Mouse (Mus musculus) 3134 (cell line): Measurements from ENCODE around the gene Runx2.

ENCODE experiments used
- DNase-seq: peaks from one replicate; pipeline ENCODE4 v3.0.0-alpha.2; 2011; ENCODE audit warnings: low spot score; ENCODE audit not compliant: insufficient read length; ENCODE audit errors: extremely low read depth

Gene Runx2

GRCm38 (mm10) chr17:44814508-44815175, at the start of gene Runx2:
TSS of gene Runx2 (minus strand) at chr17:44814797.
- peak; percentile 72 for DNase-seq

DNA sequence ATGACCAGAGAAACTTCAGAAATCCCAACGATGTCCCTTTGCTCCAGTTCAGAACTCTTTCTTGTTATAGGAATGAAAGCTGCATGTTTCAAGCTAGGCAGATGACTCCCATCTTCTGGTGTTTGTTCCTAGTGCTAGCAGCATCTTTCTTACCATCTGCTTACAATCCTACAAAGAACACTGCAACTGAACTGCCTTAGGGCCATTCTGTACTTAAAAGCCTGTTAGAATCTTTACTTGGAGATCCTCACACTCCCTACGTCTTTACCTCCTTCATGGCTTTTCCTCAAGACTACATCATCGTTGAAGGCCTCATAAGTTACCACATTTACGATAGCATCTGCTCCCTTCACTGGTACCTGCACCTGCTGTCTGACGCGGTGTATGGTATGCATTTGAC, 48.6 kb upstream of the Runx2 start:
- DNase-seq, result no peak

- DNase-seq, result no peak
Measured at GRCm38 (mm10) chr17:44842184-44842583, 27.6 kb upstream of the Runx2 start.

DNA sequence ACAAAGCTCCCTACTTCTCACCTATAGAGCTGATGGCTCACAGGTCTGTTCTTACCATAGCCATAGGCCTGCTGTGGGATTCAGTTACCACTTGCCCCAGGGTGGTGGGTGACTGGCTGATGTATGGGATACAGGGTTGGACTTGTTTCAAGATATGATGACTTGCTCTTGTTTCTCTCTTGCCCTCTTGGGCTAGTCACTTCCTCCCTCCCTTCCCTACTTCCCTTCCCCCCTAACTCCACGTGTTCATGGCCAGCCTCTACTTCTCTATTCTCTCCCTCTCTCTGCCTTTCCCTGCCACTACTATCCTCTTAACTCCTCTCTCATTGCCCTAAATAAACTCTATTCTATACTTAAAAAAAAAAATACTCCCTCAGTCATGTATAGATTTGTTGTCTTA, 16.6 kb upstream of the Runx2 start:
- DNase-seq, result no peak

DNA sequence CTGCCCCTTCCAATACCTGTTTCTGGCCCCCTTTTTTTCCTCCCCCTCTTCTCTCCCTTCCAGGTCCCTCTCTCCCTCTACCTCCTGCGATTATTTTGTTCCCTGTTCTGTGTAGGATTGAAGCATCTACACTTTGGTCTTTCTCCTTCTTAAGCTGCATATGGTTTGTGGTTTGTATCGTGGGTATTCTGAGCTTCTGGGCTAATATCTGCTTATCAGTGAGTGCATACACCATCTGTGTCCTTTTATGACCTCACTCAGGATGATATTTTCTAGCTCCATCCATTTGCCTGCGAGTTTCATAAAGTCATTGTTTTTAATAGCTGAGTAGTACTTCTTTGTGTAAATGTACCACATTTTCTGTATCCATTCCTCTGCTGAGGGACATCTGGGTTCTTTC, 15.0 kb upstream of the Runx2 start:
- no peak for DNase-seq

DNA sequence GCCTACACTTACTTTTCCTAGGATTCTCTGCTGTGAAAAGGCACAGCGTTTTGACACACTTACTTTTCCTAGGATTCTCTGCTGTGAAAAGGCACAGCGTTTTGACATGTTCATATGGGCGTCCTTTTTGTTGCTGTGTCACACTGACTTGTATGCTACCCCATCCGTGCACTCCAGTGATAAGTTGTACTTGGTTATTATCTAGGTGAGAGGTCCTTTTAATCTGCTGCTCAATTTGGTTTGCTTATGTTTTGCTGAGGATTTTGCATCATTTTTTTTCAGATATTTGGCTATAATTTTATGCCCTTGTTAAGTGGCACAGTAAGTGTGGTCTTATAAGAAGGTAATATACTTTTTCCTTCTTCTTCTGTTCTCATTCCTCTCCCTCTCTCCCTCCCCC, 13.4 kb upstream of the Runx2 start:
- DNase-seq, result no peak

DNA sequence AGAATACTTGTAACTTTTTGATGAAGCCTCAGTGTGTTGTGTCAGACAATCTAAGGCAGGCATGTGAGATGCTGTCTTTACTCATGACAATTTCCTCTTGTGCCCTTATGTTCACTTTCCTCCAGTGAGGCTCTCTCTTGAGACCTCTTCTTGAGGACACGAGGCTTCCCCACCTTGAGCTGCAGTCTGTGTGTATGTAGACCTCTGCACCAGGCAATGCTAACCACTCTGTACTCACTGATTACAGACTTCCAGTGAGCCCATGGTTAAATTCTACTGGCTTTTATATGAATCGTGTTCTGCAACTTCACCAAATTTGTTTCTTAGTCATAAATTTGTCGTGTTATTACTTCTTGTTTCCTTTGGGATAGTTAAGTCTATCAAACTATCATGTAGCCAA, 12.5 kb upstream of the Runx2 start:
- DNase-seq, result no peak

DNA sequence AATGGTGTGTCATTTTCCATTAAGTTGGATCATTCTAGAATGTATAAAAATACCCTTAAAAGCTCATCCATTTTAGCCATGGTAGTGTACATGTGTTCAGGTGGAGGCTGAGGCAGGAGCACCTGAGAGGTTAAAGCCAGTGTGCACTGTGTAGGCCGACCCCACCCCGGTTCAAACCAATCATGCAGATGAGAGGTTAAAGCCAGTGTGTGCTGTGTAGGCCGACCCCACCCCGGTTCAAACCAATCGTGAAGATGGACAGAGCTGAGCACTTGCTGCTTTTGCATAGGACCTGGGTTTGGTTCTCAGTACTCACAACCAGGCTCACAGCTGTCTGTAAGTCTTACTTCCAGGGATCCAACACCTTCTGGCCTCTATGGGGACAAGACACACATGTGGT, 7.3 kb upstream of the Runx2 start:
- DNase-seq, result no peak

DNA sequence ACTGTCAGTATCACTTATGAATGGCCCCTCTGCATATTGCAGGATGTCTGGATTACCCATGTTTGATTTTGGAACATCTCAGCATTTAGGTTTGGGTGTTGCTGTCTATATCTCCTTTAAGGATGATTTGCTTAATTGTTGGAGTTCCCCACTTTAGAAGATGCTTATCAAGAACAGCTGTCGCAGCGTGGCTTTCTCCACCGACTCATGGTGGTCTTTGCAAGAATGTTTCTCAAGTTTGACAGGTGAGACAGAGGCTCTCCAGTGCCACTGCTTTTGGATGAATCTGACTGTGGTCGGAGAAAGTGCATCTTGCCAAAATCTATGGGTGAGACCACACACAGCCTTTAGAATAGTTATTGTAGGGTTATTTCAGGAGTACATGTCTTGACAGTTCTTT, 5.2 kb upstream of the Runx2 start:
- DNase-seq, result no peak

DNA sequence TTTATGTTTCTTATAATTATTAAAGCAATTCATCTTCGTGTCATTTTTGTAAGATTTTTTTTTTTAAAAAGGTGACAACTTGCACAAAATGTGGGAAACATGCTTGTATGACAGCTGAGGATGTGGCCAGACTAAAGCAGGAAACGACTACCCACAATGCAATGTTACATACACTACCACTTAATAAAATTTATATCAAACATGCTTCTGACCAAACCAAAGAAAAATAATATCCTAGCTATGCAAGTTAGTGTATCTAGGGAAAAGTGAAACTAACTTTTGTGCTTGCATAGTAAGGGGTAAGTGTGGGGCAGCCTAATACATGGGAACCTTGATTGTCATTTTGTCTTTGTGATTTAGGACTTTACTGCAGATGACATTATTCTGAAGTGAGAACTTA, 4.2 kb upstream of the Runx2 start:
- DNase-seq, result no peak

DNA sequence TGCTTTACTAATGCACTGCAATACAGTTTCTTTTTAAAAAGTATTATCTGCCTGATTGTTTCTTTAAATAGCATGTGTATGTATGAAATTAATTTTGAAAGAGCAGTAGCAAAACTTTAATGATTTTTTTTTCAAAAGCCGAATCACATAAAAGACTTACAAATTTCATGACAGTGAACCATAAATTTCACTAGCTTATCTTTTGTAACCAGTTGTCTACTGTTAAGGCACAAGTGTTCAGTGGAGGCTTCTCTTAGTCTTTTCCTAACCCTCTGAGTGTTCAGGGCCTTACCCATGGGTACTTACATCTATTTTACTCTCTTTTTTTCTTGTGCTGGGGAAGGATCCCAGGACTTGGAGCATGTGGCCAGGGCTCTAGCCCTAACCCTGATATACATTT, 7.6 kb downstream of the Runx2 start:
- no peak for DNase-seq

DNA sequence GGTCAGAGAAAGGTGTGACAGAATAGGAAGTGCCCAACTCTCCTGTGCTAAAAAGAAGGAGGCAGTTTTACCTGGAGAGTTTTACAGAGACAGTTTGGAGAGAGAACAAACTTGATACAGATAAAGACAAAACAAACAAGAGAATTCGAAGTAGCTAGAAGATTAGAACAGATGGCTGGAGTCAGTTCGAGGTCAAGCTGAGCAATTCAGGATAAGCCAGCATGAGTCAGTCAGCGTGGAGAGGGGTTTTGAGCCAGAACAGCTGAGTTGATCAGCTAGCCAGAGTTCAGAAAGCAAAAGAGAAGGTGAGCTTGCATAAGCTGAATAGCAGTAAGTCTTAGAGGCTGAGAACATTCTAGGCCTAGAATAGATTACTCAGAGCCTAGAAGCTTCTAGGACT, 17.3 kb downstream of the Runx2 start:
- DNase-seq, result no peak

- no peak for DNase-seq
Measured at GRCm38 (mm10) chr17:44792218-44792917, 22.2 kb downstream of the Runx2 start.

DNA sequence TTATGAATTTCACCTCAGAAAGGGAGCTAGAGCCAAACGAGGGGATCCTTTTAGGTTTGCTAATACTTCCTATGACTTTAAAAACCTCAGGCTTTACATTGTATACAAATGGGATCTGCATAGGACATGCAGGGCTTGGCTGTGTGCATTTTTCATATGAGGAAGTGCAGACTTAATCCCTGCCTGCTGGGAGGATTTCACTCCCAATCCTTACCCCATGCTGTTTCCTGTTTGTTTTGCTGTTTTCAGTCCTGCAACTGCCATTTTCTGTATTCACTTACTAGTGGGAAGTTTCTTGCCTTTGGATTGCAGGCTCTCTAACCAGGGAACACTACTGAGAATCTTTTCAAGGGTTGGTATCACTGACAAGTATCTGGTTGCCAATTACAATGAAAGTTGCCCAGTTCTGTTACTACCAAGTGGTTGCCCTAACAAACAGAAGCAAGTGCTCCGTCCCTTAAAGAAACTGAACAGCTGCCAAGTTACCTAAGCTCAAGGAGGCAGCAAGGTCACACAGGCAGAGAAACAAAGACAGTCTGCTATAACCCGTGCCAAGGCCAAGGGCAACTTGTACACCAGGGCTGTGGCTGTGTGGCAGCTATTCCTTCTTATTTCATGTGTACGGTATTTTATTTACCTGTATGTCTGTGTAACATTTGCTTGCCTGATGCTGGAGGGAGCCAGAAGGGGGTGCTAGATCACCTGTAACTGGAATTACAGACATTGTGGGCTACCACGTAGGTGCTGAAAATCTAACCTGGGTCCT, 25.4 kb downstream of the Runx2 start:
- no peak for DNase-seq

DNA sequence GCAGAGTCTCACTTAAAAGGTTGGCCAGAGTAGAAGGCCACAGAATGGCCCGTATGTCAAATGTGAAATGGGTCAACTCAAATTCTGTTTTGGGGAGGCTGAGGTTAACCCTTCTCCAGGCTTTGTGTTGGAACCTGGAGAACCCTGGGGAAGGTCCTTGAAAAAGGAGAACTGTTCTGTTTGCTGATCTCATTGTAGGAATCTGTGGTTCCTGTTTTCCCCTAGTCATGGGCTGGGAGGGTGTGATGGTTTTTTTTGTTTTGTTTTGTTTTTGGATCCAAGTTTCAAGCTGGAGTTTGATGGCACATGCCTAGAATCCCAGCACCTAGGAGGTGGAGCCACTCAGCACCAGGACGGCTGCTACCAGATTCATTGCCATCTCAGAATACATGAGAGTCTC, 31.5 kb downstream of the Runx2 start:
- no peak for DNase-seq

GRCm38 (mm10) chr17:44782366-44782765, 32.2 kb downstream of the Runx2 start:
- DNase-seq, result no peak

DNA sequence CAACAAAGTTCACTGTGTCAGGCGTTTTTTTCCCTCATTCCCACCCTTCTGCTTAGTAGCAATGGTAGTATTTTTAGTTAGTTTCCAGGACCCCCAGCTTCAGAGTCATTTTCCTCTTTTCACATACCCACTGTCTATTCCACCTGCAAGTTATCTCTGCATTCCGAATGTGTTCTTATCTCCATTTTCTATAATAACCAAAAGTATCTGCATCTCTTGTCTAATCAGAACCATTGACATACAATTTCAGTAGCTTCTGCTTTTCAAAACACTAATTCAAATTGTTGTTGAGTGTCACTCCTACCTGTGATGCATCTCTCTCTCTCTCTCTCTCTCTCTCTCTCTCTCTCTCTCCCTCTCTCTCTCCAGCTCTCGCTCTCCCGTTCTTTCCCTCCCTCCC, 34.2 kb downstream of the Runx2 start:
- DNase-seq, result no peak

DNA sequence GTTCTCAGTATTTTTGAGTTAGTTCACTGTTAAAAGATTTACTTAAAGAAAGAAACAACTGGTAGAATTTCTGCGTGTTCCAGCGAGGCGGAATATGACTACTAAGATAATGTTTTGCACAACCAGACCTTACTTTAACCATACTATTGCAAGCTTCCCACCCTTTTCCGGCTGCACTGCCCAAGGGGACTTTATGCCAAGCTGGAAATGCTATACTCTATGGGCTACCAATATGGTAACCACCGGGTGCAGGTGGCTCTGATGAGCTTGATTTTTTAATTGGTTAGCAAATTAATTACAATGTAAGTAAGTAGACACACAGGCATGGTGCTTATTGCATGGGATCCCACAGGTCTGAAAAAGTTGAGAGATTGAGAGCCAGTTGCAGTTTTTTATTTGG, 36.5 kb downstream of the Runx2 start:
- DNase-seq, result no peak

DNA sequence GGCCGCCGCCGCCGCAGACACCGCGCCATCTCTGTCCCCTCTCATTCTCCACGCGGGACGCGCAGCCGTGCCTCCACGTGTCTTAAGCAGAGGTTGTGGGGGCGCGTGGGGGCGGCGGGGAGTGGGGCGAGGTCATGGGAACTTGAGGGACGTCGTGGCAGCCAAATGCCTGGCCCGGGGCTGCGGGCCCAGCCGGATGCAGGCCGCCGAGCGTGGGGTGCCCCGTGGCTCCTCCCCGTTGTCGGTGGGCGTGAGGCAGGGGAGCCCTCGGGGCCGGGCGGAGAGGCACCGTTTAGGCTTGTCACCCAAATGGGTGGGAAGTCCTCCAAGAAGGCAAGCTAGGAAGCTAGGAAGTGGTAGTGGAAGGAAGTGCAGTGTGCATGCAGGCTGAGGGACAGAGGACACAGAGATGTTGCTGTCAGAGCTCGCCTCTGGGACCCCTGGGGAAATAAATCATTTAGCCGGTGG, 37.2 kb downstream of the Runx2 start:
- peak; percentile 87 for DNase-seq

GRCm38 (mm10) chr17:44776738-44777270, 37.8 kb downstream of the Runx2 start, which contains the start of gene Supt3:
TSS of gene Supt3 (plus strand) at chr17:44777152.
- DNase-seq, result peak; percentile 99

- no peak for DNase-seq
Measured at GRCm38 (mm10) chr17:44772576-44772975, 42.0 kb downstream of the Runx2 start.
